Mouse (Mus musculus): ENCODE measurements around the gene Mrpl20. TPM values are rescaled to one million over a fixed set of nuclear protein-coding genes. Genes with fewer than 3 reads are reported as not detected.

The Mrpl20 gene
- polyA plus RNA-seq, 1 experiment from 2014 or later: 207 TPM

DNA sequence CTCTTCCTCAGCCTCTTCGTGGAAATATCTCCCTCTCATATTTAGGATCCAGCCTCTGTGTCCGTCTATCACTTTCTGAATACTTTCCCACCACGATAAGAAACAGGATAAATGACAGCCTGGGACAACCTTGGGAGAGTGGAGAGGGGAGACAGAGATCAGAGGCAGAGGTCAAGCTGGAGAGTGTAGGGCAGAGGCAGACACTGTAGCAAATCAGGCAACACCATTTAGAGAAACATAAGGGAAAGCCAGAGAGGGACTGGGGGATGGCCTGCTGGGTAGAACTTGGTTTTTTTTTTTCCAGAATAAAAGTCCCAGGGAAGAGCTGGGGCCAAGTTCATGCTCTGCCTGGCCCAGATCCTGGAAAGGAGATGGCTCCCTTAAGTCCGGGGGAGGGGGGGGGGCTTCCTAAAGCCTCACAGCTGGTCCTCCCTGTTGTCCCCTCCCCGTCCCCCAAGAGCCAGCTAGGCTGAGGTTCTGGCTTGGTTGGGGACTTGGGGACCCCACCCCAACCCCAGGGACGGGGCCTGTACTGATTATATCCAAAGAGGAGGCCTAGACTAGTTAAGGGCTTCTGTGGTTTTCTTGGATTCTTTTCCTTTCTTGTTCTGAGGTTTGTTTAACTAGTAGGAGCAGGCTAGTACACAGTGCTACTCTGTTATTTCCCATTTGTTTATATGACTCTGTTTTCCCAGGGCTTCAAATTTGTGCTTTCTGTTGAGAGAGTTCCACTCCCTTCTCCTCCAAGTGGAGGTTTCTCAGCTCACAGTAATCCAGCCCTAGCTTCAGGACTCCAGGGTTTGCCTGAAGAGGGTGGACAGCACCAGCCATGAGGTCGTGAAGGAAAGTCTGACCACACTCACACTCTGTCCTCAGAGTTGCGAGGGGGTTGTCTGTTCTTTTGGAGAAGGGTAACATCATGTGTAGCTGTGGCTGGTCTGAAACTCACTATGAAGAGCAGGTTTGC lies 35.8 kb downstream of the Mrpl20 start:
- H3K4me1 ChIP-seq: peaks cover 33% of the 10 kb centered on the region
- no peak for ATAC-seq (ENCODE audit: low FRiP score, low read depth)
- peak overlapping the region; percentile 2; the same call in 1 of the 2 replicates for H3K27ac ChIP-seq (replicated peaks)
- no peak overlapping the region for H3K9ac ChIP-seq (replicated peaks)
- H3K4me2 ChIP-seq (replicated peaks): no peak overlapping the region
- 0 out of 2 replicates have a peak, but pooled peaks cover 9% of the 10 kb centered on the region for H3K36me3 ChIP-seq
- WGBS: 61% methylated on average over 8 of the region's 8 CpGs
- H3K9me3 ChIP-seq: no peaks in the 10 kb centered on the region
- no peak overlapping the region for H3K4me3 ChIP-seq
- H3K27me3 ChIP-seq: peaks cover 14% of the 10 kb centered on the region

DNA sequence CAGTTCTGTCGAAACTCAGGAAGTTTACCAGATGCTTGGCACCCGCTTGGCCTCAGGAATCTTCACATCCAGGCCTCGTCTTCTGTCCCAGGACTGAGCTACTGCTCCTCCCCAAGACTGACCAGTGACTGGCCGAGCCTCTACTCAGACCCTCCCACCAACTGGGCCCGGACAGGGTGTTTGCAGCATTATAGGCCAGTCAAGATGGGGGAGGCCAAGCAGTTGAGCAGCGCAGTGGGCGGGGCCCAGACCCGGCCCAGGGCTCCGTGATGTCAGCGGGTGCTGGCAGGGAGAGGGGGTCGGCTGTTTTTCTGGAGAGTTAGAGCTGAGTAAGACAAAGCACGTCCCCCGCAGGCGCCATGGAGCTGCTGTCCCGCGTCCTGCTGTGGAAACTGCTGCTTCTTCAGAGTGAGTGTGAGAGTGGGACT lies 36.8 kb downstream of the Mrpl20 start, which contains the start of gene Mxra8:
Gene Mxra8 (plus strand): TSS at position 198 of the 428 bp plus-strand sequence.
- Histone ChIP-seq H3K27ac (replicated peaks) (peak within 1 kb of the TSS; percentile 30), H3K36me3 (0 out of 2 replicates have a peak, but pooled peaks cover 5% of the 10 kb centered on the region), H3K27me3 (peaks cover 14% of the 10 kb centered on the region), H3K4me1 (peaks cover 26% of the 10 kb centered on the region), H3K4me2 (replicated peaks) (peak within 1 kb of the TSS; percentile 70), H3K4me3 (peak within 1 kb of the TSS; percentile 42), H3K9me3 (no peaks in the 10 kb centered on the region), H3K9ac (replicated peaks) (peak within 1 kb of the TSS; percentile 56)
- ATAC-seq (ENCODE audit: low FRiP score, low read depth): peak; percentile 85
- 2% methylated on average over 16 of the region's 16 CpGs for WGBS

DNA sequence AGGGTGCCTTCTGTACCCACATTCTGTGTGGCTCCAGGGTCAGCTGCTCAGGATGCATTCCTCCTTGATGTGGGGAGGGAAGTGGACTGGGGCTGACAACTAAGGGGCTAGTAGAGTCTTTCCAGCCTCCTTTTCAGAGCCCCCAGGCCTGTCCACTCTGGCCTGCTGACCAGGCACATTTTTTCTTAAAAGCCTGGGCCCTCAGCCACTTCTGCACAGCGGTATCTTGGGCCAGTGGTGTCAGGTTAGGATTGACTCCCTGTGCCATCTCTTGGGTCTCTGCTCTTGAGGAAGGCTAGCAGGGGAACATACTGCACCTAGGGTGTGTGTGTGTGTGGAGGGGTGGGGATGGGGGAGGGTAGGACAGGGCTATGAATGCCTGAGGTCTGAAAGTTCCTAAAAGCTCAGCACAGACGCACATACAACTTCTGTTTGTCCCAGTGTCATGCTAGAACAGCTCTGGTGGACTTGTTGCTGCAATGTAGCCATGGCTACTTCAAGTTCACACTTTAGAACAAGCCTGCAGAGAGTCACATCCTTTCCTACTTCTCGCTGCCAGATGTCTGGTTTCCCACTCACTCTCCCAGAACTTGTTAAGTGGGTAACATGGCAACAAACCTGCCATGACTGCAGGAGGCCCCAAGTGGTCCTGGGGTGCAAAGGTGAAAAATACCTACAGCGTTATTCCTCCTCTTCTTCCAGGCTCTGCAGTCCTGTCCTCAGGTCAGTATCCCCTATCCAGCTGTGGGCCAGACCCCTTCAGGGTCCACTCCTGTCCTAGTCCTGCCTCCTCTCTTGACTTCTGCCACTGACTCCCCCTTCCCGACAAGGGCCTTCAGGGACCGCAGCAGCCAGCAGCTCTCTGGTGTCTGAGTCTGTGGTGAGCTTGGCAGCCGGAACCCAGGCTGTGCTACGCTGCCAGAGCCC lies 37.7 kb downstream of the Mrpl20 start:
- peaks cover 26% of the 10 kb centered on the region for H3K4me1 ChIP-seq
- 4% methylated on average over 8 of the region's 8 CpGs for WGBS
- H3K27ac ChIP-seq (replicated peaks): peak overlapping the region; percentile 30
- peak overlapping the region; percentile 42 for H3K4me3 ChIP-seq
- no peak for ATAC-seq (ENCODE audit: low FRiP score, low read depth)
- peak overlapping the region; percentile 57 for H3K9ac ChIP-seq (replicated peaks)
- H3K27me3 ChIP-seq: peaks cover 14% of the 10 kb centered on the region
- no peaks in the 10 kb centered on the region for H3K9me3 ChIP-seq
- H3K36me3 ChIP-seq: 0 out of 2 replicates have a peak, but pooled peaks cover 5% of the 10 kb centered on the region
- peak overlapping the region; percentile 70 for H3K4me2 ChIP-seq (replicated peaks)

DNA sequence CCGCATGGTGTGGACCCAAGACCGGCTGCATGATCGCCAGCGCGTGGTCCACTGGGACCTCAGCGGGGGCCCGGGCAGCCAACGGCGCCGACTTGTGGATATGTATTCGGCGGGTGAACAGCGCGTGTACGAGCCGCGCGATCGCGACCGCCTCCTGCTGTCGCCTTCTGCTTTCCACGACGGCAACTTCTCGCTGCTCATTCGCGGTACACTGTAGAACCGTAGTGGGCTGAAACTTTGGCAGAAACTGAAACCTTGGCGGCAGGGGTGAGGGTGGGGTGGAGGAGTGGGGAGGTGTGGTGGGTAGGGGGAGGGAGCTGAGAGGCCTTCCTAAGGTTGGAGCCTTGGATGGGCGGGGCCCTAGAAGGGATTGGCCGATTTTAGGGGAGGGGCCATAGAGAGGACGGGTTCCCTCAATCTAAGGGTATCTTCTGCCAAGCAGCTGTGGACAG lies 38.4 kb downstream of the Mrpl20 start:
- WGBS: under 1% methylated on average over 32 of the region's 32 CpGs
- H3K4me1 ChIP-seq: peaks cover 26% of the 10 kb centered on the region
- no peaks in the 10 kb centered on the region for H3K9me3 ChIP-seq
- no peak overlapping the region for H3K27ac ChIP-seq (replicated peaks)
- H3K36me3 ChIP-seq: 0 out of 2 replicates have a peak, but pooled peaks cover 5% of the 10 kb centered on the region
- H3K9ac ChIP-seq (replicated peaks): peak overlapping the region; percentile 57
- peak overlapping the region; percentile 70 for H3K4me2 ChIP-seq (replicated peaks)
- ATAC-seq (ENCODE audit: low FRiP score, low read depth): peak; percentile 43; the same call in 1 of the 2 replicates
- H3K4me3 ChIP-seq: peak overlapping the region; percentile 42
- peaks cover 14% of the 10 kb centered on the region for H3K27me3 ChIP-seq

DNA sequence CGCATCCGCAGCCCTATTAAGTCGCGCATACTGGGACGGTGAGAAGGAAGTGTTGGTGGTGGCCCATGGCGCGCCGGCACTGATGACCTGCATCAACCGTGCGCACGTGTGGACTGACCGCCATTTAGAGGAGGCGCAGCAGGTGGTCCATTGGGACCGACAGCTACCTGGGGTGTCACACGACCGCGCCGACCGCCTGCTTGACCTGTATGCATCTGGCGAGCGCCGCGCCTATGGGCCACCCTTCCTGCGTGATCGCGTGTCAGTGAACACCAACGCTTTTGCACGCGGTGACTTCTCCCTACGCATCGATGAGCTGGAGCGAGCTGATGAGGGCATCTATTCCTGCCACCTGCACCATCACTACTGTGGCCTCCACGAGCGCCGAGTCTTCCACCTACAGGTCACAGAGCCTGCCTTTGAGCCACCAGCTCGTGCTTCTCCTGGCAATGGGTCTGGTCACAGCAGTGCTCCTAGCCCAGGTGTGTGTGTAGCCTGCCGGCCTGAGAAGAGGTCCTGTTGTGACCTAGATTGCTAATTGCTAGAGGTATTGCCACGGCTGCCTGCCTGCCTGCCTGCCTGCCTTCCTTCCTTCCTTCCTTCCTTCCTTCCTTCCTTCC lies 39.1 kb downstream of the Mrpl20 start:
- no peak for ATAC-seq (ENCODE audit: low FRiP score, low read depth)
- H3K27me3 ChIP-seq: peaks cover 14% of the 10 kb centered on the region
- no peaks in the 10 kb centered on the region for H3K9me3 ChIP-seq
- no peak overlapping the region for H3K9ac ChIP-seq (replicated peaks)
- H3K4me1 ChIP-seq: peaks cover 32% of the 10 kb centered on the region
- H3K36me3 ChIP-seq: 0 out of 2 replicates have a peak, but pooled peaks cover 5% of the 10 kb centered on the region
- H3K4me3 ChIP-seq: peak overlapping the region; percentile 42
- peak overlapping the region; percentile 70 for H3K4me2 ChIP-seq (replicated peaks)
- 45% methylated on average over 38 of the region's 38 CpGs for WGBS
- H3K27ac ChIP-seq (replicated peaks): no peak overlapping the region

DNA sequence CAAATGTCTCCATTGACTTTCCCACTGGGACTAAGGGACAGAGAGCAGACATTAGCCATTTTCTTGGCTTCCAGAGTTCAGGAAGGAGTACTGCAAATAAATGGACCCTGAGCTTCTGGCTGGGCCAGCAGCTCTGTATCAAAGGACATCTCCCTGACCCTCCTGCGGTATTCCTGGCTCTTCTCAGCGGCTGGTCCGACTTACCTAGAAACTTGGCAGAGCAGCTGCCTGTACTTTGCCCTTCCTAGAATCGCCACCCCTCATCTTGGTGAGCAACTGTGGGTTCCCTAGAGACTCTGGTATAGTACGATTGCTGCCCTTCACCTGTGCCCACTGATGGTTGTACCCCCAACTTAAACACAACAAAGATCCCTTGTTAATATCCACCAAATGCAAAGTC lies 40.6 kb downstream of the Mrpl20 start:
- 0 out of 2 replicates have a peak, but pooled peaks cover 5% of the 10 kb centered on the region for H3K36me3 ChIP-seq
- no peaks in the 10 kb centered on the region for H3K9me3 ChIP-seq
- no peak overlapping the region for H3K4me2 ChIP-seq (replicated peaks)
- 95% methylated on average over 5 of the region's 5 CpGs for WGBS
- no peak overlapping the region for H3K4me3 ChIP-seq
- H3K27ac ChIP-seq (replicated peaks): no peak overlapping the region
- H3K9ac ChIP-seq (replicated peaks): no peak overlapping the region
- ATAC-seq (ENCODE audit: low FRiP score, low read depth): no peak
- peaks cover 40% of the 10 kb centered on the region for H3K4me1 ChIP-seq
- H3K27me3 ChIP-seq: peaks cover 14% of the 10 kb centered on the region

DNA sequence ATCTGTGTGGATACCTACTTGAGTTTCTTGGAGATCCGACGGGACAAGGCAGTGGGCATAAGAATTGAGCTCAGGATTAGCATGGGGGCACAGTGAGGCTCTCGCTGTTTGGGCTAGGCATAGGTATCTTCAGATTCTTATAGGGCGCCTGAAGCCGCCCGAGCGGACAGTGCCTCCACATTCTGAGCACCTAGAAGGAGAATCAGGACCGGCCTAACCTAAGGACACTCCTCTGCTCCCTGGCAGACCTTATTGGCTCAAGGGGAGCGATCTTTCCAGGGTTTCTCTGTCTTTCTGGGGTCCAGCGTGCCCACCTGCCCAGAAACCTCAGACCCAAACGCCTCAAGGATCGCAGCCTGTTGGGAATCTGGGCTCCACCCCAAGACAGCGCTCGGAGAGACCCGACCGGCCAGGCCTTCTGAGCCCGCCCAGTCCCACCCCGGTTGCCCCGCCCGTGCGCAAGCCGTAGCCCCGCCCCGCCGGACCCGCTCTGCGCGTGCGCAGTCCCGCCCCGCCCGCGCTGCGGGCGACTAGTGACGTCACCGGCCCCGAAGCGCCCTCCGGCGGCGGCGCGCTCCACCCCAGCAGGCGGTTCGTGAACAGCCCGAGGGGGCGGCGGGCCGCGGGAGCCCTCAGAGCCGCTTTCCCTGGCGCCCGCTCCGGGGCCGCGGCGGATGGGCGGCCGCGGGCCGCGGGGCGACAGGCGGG lies 44.3 kb downstream of the Mrpl20 start, which contains the start of gene Dvl1:
Gene Dvl1 (plus strand): TSS at position 532 of the 708 bp plus-strand sequence.
- H3K9me3 ChIP-seq: no peaks in the 10 kb centered on the region
- WGBS: 3% methylated on average over 35 of the region's 65 CpGs
- peak within 1 kb of the TSS; percentile 96 for H3K4me2 ChIP-seq (replicated peaks)
- H3K9ac ChIP-seq (replicated peaks): peak within 1 kb of the TSS; percentile 90
- peaks cover 31% of the 10 kb centered on the region for H3K4me1 ChIP-seq
- peaks cover under 1% of the 10 kb centered on the region for H3K27me3 ChIP-seq
- 0 out of 2 replicates have a peak, but pooled peaks cover 5% of the 10 kb centered on the region for H3K36me3 ChIP-seq
- ATAC-seq (ENCODE audit: low FRiP score, low read depth): peak; percentile 91
- peak within 1 kb of the TSS; percentile 77 for H3K27ac ChIP-seq (replicated peaks)
- H3K4me3 ChIP-seq: peak within 1 kb of the TSS; percentile 85

DNA sequence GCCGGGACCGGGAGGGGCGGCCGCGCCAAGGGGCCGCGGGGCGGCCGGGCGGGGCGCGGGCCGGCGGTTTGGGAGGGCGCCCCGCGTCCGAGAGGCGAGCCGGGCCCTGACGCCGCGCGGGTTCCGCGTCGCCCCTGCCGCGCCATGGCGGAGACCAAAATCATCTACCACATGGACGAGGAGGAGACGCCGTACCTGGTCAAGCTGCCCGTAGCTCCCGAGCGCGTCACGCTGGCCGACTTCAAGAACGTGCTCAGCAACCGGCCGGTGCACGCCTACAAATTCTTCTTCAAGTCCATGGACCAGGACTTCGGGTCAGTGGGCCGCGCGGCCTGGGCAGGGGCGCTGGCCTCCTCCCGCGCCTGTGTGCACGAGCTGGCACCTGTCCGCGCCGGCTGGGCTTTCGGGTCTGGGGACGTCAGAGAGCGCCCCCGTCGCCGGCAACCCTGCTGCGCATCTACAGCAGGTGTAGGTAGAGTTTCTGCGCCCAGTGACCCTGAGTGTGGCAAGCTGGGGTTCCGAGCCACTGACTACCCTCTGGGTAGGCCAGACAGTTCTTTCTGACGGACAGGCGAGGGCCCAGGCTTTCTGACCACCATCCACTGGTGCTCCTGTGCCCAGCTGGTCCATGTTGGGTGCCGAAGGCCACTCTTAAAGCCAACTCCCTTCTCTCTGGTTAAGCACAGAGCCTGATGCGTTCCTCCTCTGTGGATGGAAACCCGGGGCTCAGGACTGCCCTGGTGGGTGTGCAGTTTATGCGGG lies 45.1 kb downstream of the Mrpl20 start:
- H3K9me3 ChIP-seq: no peaks in the 10 kb centered on the region
- H3K36me3 ChIP-seq: 0 out of 2 replicates have a peak, but pooled peaks cover 5% of the 10 kb centered on the region
- peak overlapping the region; percentile 90 for H3K9ac ChIP-seq (replicated peaks)
- H3K4me1 ChIP-seq: peaks cover 31% of the 10 kb centered on the region
- H3K4me2 ChIP-seq (replicated peaks): peak overlapping the region; percentile 96
- H3K4me3 ChIP-seq: peak overlapping the region; percentile 85
- peak; percentile 32 for ATAC-seq (ENCODE audit: low FRiP score, low read depth)
- H3K27me3 ChIP-seq: no peaks in the 10 kb centered on the region
- 2% methylated on average over 41 of the region's 69 CpGs for WGBS
- H3K27ac ChIP-seq (replicated peaks): peak overlapping the region; percentile 69

DNA sequence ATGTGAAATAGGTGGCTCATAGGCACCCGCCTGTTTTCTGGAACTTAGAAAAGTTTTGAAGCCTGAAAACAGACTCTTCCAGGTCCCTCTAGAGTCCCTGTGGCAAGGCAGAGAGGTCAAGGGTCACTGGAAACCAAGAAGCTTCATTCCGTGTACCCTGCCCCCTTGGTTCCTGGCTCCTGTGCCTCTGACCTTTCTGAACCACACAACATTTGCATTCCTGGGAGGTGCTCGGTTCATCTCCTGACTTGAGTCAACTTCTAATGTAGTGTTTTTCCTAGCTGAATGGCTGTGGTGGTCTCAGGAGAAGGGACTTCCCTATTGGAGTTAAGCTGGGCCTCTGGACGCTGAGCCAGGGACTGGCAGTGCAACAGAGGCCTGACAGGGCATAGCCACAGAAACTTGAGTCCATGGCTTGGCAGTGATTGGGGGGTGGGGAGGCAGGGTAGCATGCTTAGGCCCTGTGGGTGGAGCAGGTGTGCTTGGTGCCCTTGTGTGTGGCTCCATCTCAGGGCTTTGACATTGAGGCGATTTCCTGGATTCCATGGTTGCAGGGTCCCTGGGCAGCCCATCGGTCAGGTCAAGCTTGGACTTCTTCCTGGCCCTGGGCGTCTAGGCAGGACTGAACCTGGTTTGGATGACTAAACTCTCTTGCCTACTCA lies 45.9 kb downstream of the Mrpl20 start:
- Histone ChIP-seq H3K4me1 (peaks cover 31% of the 10 kb centered on the region), H3K4me2 (replicated peaks) (peak overlapping the region; percentile 96), H3K27ac (replicated peaks) (no peak overlapping the region), H3K27me3 (no peaks in the 10 kb centered on the region), H3K9me3 (no peaks in the 10 kb centered on the region), H3K9ac (replicated peaks) (peak overlapping the region; percentile 90), H3K4me3 (peak overlapping the region; percentile 85), H3K36me3 (peaks cover 12% of the 10 kb centered on the region; the same call in 1 of the 2 replicates)
- WGBS: 59% methylated on average over 7 of the region's 7 CpGs
- ATAC-seq (ENCODE audit: low FRiP score, low read depth): no peak

Measured in midbrain, embryonic 12.5 days (tissue).